Mouse (Mus musculus): ENCODE data around the gene Sult1a1. TPM values are rescaled to one million over a fixed set of nuclear protein-coding genes. Genes with fewer than 3 reads are reported as not detected.

The Sult1a1 gene
- polyA plus RNA-seq (2012; rRNA removed): 55.6 and 69.2 TPM in 2 replicates

DNA sequence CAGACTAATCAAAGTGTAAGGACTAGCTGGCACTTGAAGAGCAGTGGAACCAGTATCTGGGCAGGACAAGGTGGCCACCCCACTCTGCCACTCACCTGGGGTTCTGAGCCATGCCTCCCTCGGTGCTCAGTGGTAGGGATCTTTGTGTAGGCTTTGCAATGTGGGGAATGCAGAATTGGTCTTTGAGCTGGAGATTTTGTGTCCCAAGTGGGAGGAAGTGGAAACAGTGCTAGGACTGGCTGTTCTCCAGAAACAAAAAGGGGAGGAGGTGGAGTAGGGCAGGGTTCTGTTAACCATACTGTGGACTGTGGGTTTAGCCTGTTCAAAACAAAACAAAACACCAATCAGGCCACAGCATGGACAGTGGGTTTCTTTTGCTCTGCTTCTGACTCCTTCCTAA, at the start of gene Sult1a1:
Gene Sult1a1, minus strand, starts transcription at position 226 of the 400 bp plus-strand sequence.
- DNase-seq: peak; percentile 67
- TF ChIP-seq CTCF (IDR thresholded peaks at IDR 0.05; ENCODE audit: insufficient read depth, low read length) (no peak), POLR2A (IDR thresholded peaks at IDR 0.05; ENCODE audit: borderline replicate concordance, extremely low read depth, low read depth, low read length) (peak; percentile 87; the same call in 1 of the 2 replicates)
- 4% methylated on average over 1 of the region's 1 CpGs for WGBS
- Histone ChIP-seq H3K4me3 (replicated peaks; ENCODE audit: extremely low read depth, low read depth, low read length) (peak within 1 kb of the TSS; percentile 77), H3K4me1 (ENCODE audit: control insufficient read depth, insufficient read depth, low read length) (peaks cover 26% of the 10 kb centered on the region)

DNA sequence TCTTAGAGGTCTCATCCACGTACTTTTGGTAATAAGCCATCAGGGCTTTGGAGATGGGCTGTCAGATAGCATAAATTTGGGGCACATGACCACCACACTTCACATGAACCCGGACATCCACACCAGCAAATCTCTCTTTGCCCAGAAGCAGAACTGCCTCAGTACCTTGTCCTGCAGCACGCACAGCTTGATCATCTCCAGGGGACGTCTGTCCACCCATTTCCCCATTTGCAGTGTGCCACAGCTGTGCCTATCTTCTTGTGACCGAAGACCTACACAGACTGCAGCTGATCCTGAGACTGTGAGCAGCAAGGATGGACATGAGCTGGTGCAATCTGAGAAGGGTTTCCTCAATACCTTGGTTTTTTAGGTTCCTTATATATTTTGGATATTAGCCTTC, 49.4 kb upstream of the Sult1a1 start:
- 65% methylated on average over 5 of the region's 5 CpGs for WGBS
- no peak for DNase-seq

DNA sequence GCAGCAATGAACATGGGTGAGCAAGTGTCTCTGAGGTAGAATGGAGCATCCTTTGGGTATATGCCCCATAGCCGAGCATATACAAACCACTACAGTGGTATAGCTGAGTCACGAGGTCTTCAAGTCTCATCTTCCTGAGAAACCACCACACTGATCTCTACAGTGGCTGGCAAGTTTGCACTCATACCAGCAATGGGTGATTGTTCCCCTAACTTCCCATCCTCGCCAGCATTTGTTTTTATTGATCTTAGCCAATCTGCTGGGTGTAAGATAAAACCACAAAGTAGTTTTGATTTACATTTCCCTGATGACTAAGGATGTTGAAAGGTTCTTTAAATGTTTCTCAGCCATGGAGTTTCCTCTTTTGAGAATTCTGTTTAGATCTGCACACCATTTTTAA, 48.8 kb upstream of the Sult1a1 start:
- no peaks in the 10 kb centered on the region for H3K4me1 ChIP-seq (ENCODE audit: control insufficient read depth, insufficient read depth, low read length)
- TF ChIP-seq POLR2A (IDR thresholded peaks at IDR 0.05; ENCODE audit: borderline replicate concordance, extremely low read depth, low read depth, low read length) (no peak), CTCF (IDR thresholded peaks at IDR 0.05; ENCODE audit: insufficient read depth, low read length) (no peak)
- DNase-seq: no peak
- 49% methylated on average over 3 of the region's 3 CpGs for WGBS
- H3K4me3 ChIP-seq (replicated peaks; ENCODE audit: extremely low read depth, low read depth, low read length): no peak overlapping the region

More for the DNA sequence above, 49.4 kb upstream of the Sult1a1 start:
- TF ChIP-seq POLR2A (IDR thresholded peaks at IDR 0.05; ENCODE audit: borderline replicate concordance, extremely low read depth, low read depth, low read length): no peak
- TF ChIP-seq CTCF (IDR thresholded peaks at IDR 0.05; ENCODE audit: insufficient read depth, low read length): no peak
- Histone ChIP-seq H3K4me3 (replicated peaks; ENCODE audit: extremely low read depth, low read depth, low read length) (no peak overlapping the region), H3K4me1 (ENCODE audit: control insufficient read depth, insufficient read depth, low read length) (no peaks in the 10 kb centered on the region)

DNA sequence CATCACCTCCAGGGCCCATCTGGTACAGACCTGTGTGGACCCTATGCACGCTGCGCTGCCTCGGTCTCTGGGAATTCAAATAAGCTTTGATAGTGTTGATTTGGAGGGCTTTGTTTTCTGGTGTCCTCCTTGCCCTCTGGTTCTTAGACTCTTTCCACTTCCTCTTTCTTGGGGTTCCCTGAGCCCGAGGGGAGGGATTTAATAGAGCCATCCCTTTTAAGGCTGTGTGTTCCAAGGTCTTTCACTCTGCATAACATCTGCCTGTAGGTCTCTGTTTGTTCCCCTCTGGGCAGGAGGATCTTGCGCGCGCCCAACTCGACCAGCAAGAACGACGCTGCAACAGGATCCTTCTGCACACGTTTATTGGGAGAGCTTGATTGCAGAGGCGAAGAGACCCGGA, 45.4 kb upstream of the Sult1a1 start:
- Histone ChIP-seq H3K4me1 (ENCODE audit: control insufficient read depth, insufficient read depth, low read length) (no peaks in the 10 kb centered on the region), H3K4me3 (replicated peaks; ENCODE audit: extremely low read depth, low read depth, low read length) (no peak overlapping the region)
- WGBS: 89% methylated on average over 13 of the region's 13 CpGs
- no peak for TF ChIP-seq POLR2A (IDR thresholded peaks at IDR 0.05; ENCODE audit: borderline replicate concordance, extremely low read depth, low read depth, low read length)
- DNase-seq: no peak

DNA sequence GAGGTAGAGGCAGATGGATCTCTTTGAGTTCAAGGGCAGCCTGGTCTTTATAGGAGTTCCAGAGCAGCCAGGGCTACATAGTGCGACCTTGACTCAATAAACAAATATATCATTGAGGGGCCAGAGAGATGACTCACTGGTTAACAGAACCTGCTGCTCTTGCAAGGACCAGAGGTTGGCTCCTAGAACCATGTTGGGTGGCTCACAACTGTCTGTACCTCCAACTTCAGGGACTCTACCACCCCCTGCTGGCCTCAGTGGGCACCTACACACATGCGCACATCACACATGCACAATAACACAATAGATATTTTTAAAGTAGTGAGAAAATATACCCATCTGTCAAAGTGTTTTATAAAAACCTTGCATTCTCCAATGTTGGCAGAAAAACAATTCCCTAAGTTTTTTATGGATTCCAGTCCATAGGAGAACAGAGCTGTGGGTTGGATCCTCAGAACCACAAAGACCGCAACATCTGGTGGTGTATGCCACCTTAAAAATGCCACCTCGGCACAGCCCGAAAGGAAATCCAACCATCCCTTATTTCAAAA, 42.6 kb upstream of the Sult1a1 start:
- no peak overlapping the region for H3K4me3 ChIP-seq (replicated peaks; ENCODE audit: extremely low read depth, low read depth, low read length)
- 90% methylated on average over 5 of the region's 5 CpGs for WGBS
- no peak for DNase-seq
- TF ChIP-seq CTCF (IDR thresholded peaks at IDR 0.05; ENCODE audit: insufficient read depth, low read length) (0 out of 2 replicates have a peak, but pooled peaks have one; percentile 31), POLR2A (IDR thresholded peaks at IDR 0.05; ENCODE audit: borderline replicate concordance, extremely low read depth, low read depth, low read length) (no peak)
- H3K4me1 ChIP-seq (ENCODE audit: control insufficient read depth, insufficient read depth, low read length): no peaks in the 10 kb centered on the region

DNA sequence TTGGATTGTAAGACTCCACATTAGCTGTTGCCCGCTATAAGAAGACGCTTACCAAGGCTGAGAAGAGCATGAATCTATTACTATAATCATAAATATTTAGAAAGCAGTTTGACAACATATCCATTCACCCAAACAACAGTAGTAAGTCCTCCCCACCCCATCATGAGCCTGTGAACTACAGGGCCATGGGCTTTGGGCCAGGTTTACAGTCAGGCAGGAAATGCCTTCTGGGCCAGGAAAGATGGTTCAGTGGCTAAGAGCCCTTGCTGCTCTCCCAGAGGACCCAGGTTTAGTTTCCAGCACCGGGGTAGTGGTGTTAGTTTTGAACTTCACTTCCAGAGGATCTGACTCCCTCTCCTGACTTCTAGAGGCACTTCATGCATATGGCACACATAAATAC, 41.3 kb upstream of the Sult1a1 start:
- 44% methylated on average over 3 of the region's 3 CpGs for WGBS

DNA sequence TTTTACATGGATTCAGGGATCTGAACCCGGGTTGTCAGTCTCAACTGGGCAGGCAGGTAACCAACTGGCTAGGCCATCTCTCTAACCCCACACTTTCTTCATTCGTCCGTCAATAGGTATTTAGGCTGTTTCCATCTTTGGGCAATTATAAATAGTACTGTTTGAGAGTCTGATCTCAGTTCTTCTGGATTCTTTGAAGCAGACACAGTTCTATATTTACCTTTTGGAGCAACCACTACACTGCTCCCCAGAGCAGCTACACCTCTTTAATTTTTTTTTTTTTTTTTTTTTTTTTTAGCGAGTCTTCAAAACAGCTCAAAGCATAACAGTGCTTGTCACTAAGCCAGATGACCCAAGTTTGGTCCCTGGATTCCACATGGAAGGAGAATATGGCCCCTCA, 39.4 kb upstream of the Sult1a1 start:
- no peak for TF ChIP-seq CTCF (IDR thresholded peaks at IDR 0.05; ENCODE audit: insufficient read depth, low read length)
- no peak for TF ChIP-seq POLR2A (IDR thresholded peaks at IDR 0.05; ENCODE audit: borderline replicate concordance, extremely low read depth, low read depth, low read length)
- WGBS: 78% methylated on average over 4 of the region's 4 CpGs
- Histone ChIP-seq H3K4me1 (ENCODE audit: control insufficient read depth, insufficient read depth, low read length) (no peaks in the 10 kb centered on the region), H3K4me3 (replicated peaks; ENCODE audit: extremely low read depth, low read depth, low read length) (no peak overlapping the region)
- DNase-seq: no peak

More for the DNA sequence above, 41.3 kb upstream of the Sult1a1 start:
- TF ChIP-seq POLR2A (IDR thresholded peaks at IDR 0.05; ENCODE audit: borderline replicate concordance, extremely low read depth, low read depth, low read length): no peak
- no peak for TF ChIP-seq CTCF (IDR thresholded peaks at IDR 0.05; ENCODE audit: insufficient read depth, low read length)
- DNase-seq: no peak
- Histone ChIP-seq H3K4me1 (ENCODE audit: control insufficient read depth, insufficient read depth, low read length) (no peaks in the 10 kb centered on the region), H3K4me3 (replicated peaks; ENCODE audit: extremely low read depth, low read depth, low read length) (no peak overlapping the region)

DNA sequence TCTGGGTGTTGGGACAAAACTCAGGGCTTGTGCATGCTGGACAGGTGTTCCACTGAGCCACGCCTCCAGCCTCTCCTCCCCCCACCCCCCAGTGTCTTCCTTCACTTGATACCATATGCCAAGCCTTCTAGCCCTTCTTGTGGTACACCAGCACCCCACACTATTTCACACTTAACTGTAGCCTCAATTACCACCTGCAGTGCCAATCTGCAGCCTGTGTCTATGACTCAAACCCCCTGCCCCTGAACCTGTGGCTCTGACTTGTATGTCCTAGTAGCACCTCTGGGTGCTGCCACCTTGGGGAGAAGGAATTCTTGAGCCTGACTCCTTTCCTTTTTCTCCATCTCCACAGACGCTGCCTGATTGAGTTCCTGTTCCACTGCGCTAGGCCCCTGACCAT, 35.7 kb upstream of the Sult1a1 start:
- WGBS: 73% methylated on average over 3 of the region's 3 CpGs
- TF ChIP-seq POLR2A (IDR thresholded peaks at IDR 0.05; ENCODE audit: borderline replicate concordance, extremely low read depth, low read depth, low read length): no peak
- TF ChIP-seq CTCF (IDR thresholded peaks at IDR 0.05; ENCODE audit: insufficient read depth, low read length): no peak
- Histone ChIP-seq H3K4me1 (ENCODE audit: control insufficient read depth, insufficient read depth, low read length) (no peaks in the 10 kb centered on the region), H3K4me3 (replicated peaks; ENCODE audit: extremely low read depth, low read depth, low read length) (no peak overlapping the region)
- no peak for DNase-seq

DNA sequence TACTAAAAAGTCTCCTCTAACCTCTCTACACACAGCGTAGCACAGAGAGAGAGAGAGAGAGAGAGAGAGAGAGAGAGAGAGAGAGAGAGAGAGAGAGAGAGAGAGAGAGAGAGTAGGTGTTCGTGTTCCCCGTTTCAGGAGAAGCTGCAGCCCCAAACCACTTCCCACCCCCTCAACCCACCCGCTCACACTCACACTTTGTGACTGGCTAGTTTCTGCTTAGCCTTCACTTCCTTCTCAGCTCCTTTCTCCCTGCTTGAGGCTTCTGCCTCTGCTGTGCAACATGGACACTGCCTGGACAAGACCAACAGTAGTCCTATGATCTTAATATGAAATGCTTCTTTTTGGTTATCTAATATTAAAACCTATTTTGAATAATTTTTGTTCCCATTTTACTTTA, 34.0 kb upstream of the Sult1a1 start:
- H3K4me3 ChIP-seq (replicated peaks; ENCODE audit: extremely low read depth, low read depth, low read length): no peak overlapping the region
- no peak for DNase-seq
- TF ChIP-seq POLR2A (IDR thresholded peaks at IDR 0.05; ENCODE audit: borderline replicate concordance, extremely low read depth, low read depth, low read length) (no peak), CTCF (IDR thresholded peaks at IDR 0.05; ENCODE audit: insufficient read depth, low read length) (no peak)
- H3K4me1 ChIP-seq (ENCODE audit: control insufficient read depth, insufficient read depth, low read length): no peaks in the 10 kb centered on the region
- 47% methylated on average over 4 of the region's 4 CpGs for WGBS

DNA sequence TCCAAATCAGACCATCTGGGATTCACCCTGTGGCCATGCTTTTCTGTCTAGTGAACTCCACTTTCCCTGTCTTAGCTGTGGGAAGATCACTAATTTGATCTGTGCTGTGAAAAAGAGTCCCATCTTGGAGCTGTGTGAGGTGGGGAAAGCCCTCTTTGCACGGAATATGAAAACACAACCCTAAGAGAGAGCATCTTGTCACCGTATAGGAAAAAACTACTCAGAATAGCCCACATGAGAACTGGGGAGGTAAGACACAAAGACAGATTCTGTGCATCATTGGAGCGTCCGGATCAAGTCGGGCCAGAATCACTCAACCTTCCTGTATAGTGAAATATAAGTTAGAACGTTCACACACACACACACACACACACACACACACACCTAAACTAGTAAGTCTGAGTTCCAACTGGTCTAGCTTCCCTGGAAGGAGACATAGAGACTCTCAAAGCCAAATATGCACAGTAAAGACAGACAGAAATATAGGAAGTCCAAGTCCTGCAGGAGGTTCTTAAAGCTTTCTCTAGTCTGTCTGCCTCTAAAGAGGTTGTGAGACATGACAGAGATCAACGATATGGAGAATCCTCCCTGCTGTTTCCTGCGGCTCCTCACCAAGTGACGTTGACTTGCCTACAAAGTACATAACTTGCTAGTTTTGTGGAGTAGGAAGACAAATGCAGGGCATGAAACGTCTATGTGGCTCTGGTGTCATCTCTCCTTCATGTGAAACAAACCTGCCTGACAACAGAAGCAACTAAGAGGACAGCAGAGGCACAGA, 32.1 kb upstream of the Sult1a1 start:
- no peaks in the 10 kb centered on the region for H3K4me1 ChIP-seq (ENCODE audit: control insufficient read depth, insufficient read depth, low read length)
- H3K4me3 ChIP-seq (replicated peaks; ENCODE audit: extremely low read depth, low read depth, low read length): no peak overlapping the region
- WGBS: 73% methylated on average over 10 of the region's 10 CpGs
- TF ChIP-seq CTCF (IDR thresholded peaks at IDR 0.05; ENCODE audit: insufficient read depth, low read length): no peak
- TF ChIP-seq POLR2A (IDR thresholded peaks at IDR 0.05; ENCODE audit: borderline replicate concordance, extremely low read depth, low read depth, low read length): no peak
- DNase-seq: no peak
